Mouse (Mus musculus): ENCODE results near the gene Miga2. TPM values are rescaled to one million over a fixed set of nuclear protein-coding genes. Genes with fewer than 3 reads are reported as not detected.

Gene Miga2
- polyA plus RNA-seq, 1 experiment: 6.3 TPM

- no peaks in the 10 kb centered on the region for H3K27me3 ChIP-seq (ENCODE audit: control insufficient read depth, insufficient read depth, low read length)
- TF ChIP-seq POLR2A (IDR thresholded peaks at IDR 0.05; ENCODE audit: control insufficient read depth, low read depth, low read length) (no peak), CTCF (IDR thresholded peaks at IDR 0.05; ENCODE audit: control insufficient read depth, insufficient read depth, insufficient replicate concordance, low read depth, low read length) (no peak)
Observed at GRCm38 (mm10) chr2:30421432-30421831, 57.4 kb downstream of the Miga2 start.

GRCm38 (mm10) chr2:30429156-30429555 lies 65.1 kb downstream of the Miga2 start:
- Histone ChIP-seq H3K27ac (ENCODE audit: control insufficient read depth, insufficient read depth, low read depth, low read length) (no peak overlapping the region), H3K36me3 (ENCODE audit: control insufficient read depth, insufficient read depth, low read length) (peaks cover 7% of the 10 kb centered on the region), H3K4me1 (ENCODE audit: control insufficient read depth, insufficient read depth, low read length) (no peaks in the 10 kb centered on the region)

More at GRCm38 (mm10) chr2:30421432-30421831, 57.4 kb downstream of the Miga2 start:
- no peak overlapping the region for H3K27ac ChIP-seq (ENCODE audit: control insufficient read depth, insufficient read depth, low read depth, low read length)
- no peak overlapping the region for H3K4me3 ChIP-seq (ENCODE audit: control insufficient read depth, low read depth, low read length)
- peaks cover 10% of the 10 kb centered on the region for H3K4me1 ChIP-seq (ENCODE audit: control insufficient read depth, insufficient read depth, low read length)
- H3K36me3 ChIP-seq (ENCODE audit: control insufficient read depth, insufficient read depth, low read length): peaks cover 1% of the 10 kb centered on the region; the same call in 1 of the 2 replicates

More at GRCm38 (mm10) chr2:30429156-30429555, 65.1 kb downstream of the Miga2 start:
- Histone ChIP-seq H3K27me3 (ENCODE audit: control insufficient read depth, insufficient read depth, low read length) (no peaks in the 10 kb centered on the region), H3K4me3 (ENCODE audit: control insufficient read depth, low read depth, low read length) (no peak overlapping the region)
- no peak for TF ChIP-seq POLR2A (IDR thresholded peaks at IDR 0.05; ENCODE audit: control insufficient read depth, low read depth, low read length)
- no peak for TF ChIP-seq CTCF (IDR thresholded peaks at IDR 0.05; ENCODE audit: control insufficient read depth, insufficient read depth, insufficient replicate concordance, low read depth, low read length)

Other genes with a start within 250 kb of the Miga2 start
- 62.3 and 62.4 TPM in 2 replicates for gene Zer1, start 239.6 kb upstream of the Miga2 start, polyA plus RNA-seq (2012; rRNA removed)
- gene Tbc1d13, start 230.5 kb upstream of the Miga2 start, polyA plus RNA-seq (2012; rRNA removed): 24.4 and 26.2 TPM in 2 replicates
- 2.4 and 2.9 TPM in 2 replicates for gene Endog, start 192.7 kb upstream of the Miga2 start, polyA plus RNA-seq (2012; rRNA removed)
- gene Spout1, start 185.8 kb upstream of the Miga2 start, polyA plus RNA-seq (2012; rRNA removed): 149 and 160 TPM in 2 replicates
- 16.0 and 16.4 TPM in 2 replicates for gene Kyat1, start 158.4 kb upstream of the Miga2 start, polyA plus RNA-seq (2012; rRNA removed)
- gene Lrrc8a, start 126.5 kb upstream of the Miga2 start, polyA plus RNA-seq (2012; rRNA removed): 8.8 TPM in 2 replicates
- gene Gm28035, start 123.7 kb upstream of the Miga2 start, polyA plus RNA-seq (2012; rRNA removed): 0.76 and 0.98 TPM in 2 replicates
- 1.8 and 3.0 TPM in 2 replicates for gene Phyhd1, start 98.0 kb upstream of the Miga2 start, polyA plus RNA-seq (2012; rRNA removed)
- gene Gm28038, start 83.2 kb upstream of the Miga2 start, polyA plus RNA-seq (2012; rRNA removed): not detected in 2 replicates
- 6.2 and 6.6 TPM in 2 replicates for gene Dolk, start 77.9 kb upstream of the Miga2 start, polyA plus RNA-seq (2012; rRNA removed)
- 125 and 135 TPM in 2 replicates for gene Nup188, start 77.8 kb upstream of the Miga2 start, polyA plus RNA-seq (2012; rRNA removed)
- 21.8 and 25.3 TPM in 2 replicates for gene Sh3glb2, start 4.9 kb upstream of the Miga2 start, polyA plus RNA-seq (2012; rRNA removed)
- 27.3 and 32.6 TPM in 2 replicates for gene Dolpp1, start 28.0 kb downstream of the Miga2 start, polyA plus RNA-seq (2012; rRNA removed)
- 591 and 623 TPM in 2 replicates for gene Crat, start 51.6 kb downstream of the Miga2 start, polyA plus RNA-seq (2012; rRNA removed)
- 87.3 and 106 TPM in 2 replicates for gene Ptpa, start 51.8 kb downstream of the Miga2 start, polyA plus RNA-seq (2012; rRNA removed)
- 2.2 and 2.8 TPM in 2 replicates for gene Ier5l, start 110.0 kb downstream of the Miga2 start, polyA plus RNA-seq (2012; rRNA removed)
- gene Cstad, start 230.8 kb downstream of the Miga2 start, polyA plus RNA-seq (2012; rRNA removed): 0.51 TPM in 1 of 2 replicates, not detected in the other